Mouse (Mus musculus) adrenal gland (tissue): Measurements from ENCODE around the gene 4933427D14Rik.

Source experiments
- intact Hi-C: fragments of 180-260 bp; cut with DNase I; formaldehyde crosslinking; loops from one replicate; pipeline ENCODE4 v1.15.1; 2025
- long read RNA-seq, 2 experiments: library from polyadenylated mRNA; unstranded; transcript quantifications; one replicate each; pipeline ENCODE4 v2.0.0; 2020; ENCODE audit warnings: borderline replicate concordance in 1 of 2; ENCODE audit not compliant: insufficient replicate concordance in 1 of 2

The 4933427D14Rik gene
- long read RNA-seq, experiment 1, partial matches to known transcripts, result 2 of 3 reads
- long read RNA-seq, experiment 1, other reads (novel, unspliced or antisense), result 1 of 3 reads
- long read RNA-seq, experiment 2, result 0 reads

DNA sequence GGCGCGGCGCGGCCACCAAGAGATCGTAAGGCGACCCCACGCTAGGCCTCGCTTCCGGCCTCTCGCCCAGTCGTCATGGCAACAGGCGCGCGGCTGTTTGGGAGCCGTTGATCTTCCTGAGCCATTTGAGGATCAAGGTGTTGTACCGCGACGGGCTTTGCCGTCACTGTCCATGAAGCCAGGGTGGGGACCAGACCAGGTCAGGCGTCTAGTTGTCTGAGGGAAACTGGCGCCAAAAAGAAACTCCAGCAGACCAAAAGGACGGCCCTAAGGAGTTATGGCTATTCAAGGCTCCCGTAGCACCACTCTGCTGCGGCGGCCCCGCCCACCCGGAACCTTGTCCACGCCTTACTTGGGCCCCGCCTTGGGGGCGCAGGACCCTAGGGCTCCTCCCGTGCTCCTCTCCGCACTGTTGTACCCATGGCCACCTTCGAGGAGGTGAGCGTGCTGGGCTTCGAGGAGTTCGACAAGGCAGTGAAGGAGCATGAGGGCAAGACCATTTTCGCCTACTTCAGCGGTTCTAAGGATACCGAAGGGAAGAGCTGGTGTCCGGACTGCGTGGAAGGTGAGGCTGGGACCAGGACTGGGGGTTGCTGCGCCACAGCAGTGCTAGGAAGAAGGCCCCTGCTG, at the start of gene 4933427D14Rik, which contains the start of gene Txndc17:
4933427D14Rik (minus strand) TSS at position 256 of the 630 bp plus-strand sequence.
Txndc17 (plus strand) TSS at position 344 of the 630 bp plus-strand sequence.
- intact Hi-C loops, result loop anchor here (5.0 kb wide), 1 partner anchor 155 kb away; no protein-coding TSS in a partner anchor

DNA sequence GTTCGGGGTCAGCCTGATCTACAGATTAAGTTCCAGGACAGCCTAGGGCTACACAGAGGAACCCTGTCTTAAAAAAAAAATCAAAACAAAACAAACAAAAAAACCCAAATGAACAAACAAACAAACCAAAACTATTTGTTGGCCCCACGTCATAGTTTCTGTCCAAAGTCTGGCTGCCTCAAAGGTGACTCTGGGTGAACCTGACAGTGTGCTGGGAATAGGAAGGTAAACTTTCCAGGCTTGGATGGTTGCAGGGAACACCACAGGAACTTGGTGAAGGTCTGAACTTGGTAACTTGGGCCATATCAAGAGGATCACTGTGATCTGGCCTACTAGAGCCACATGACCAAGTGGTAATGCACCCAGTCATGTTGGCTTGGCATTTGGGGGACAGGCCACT, 49.2 kb upstream of the 4933427D14Rik start:
- intact Hi-C loops, result no loop called here

DNA sequence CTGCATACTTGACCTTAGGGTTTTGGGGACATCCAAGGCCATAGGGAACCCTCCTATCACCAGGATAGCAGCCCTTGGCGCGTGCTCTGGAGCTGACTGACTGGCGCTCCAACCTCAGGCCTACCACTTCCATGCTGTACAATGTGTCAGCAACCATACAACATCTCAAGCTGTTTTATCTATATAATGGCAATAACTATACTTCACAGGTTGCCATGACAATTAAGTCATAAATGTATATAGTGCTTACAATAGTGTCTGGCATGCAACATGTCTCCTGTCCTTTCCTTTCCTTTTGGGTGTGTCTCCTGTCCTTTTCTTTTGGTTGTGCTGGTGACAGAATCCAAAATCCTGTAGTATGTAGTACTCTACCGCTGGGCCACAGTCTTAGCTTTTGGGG, 48.4 kb upstream of the 4933427D14Rik start:
- intact Hi-C loops, result no loop called here

DNA sequence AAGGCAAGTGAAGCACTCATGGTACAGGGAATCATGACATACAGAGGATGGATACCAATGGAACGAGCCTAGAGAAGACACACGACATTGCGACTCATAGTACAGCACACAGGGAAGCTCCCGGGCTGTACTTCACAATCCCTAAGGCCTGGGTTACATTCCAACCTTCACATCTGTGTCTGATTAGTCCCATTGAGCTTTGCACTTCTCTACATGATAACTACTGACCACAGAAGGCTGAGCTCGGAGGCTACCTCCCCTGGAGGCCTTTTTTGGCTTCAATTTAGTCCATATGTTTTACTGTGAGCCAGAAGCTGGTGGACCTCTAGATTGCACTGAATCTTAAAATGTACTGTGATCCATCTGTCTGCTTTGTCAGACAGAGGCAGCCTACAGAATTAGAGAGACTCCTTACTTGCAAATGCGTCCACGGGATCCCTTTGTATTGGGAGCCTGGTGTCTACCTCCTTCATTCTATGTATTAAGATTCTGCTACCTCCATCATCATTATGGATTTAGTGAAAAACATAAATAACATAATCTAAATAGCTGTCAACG, 38.0 kb upstream of the 4933427D14Rik start:
- intact Hi-C loops, result no loop called here

DNA sequence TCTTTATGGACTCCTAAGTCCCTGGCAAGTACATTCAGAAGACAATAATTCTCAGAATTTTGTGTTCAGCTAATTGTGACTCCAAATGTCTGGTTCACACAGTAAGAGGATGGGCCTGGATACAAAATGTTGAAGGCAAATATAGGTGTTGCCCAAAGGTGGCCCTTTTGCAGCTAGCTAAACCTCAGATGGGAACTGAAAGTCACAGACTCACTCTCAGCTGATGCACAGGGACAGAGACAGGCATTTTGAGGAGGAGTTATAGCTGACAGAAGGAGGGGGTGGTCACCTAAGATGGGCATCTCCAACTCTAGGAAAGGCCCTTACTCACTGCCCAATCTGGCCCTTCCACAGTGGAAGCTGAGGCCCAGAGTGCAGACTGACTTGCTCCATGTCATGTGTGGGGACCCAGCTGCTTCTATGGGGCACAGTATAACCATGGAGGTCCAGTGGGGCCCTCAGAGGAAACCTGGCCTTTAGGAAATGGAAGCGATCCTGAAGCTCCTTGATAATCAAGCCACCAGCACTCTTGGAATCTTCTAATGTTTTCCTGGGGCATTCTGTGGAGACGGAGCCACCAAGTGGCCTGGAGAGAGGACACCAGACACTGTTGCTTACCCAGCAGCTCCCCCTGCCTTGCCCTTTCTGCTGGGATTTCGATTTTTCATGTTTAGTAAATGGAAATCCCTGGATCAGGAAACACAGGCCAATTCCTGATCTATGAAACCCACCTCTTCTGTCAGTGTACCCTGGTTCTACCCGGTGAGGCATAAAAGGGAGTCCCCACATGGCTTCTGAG, 33.0 kb upstream of the 4933427D14Rik start:
- intact Hi-C loops, result no loop called here

DNA sequence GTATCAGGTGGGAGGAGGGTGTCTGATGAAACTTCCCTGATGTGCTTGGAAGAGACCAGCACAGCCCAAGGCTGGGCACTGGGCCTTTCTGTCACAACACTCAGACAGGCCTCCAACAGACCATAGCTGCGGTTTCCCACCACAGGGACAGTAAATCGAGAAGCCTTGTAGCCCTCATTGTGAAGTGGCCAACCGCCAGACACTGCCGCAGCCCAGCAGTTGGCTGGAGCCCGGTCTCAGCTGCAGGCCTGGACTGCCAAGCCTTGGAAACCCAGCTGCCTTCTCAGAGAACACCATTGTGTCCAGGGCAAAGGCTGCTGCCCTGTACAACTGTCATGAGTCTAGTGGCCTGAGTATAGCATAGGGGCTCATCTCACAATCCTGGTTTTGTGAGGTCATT, 26.8 kb upstream of the 4933427D14Rik start:
- intact Hi-C loops, result no loop called here

DNA sequence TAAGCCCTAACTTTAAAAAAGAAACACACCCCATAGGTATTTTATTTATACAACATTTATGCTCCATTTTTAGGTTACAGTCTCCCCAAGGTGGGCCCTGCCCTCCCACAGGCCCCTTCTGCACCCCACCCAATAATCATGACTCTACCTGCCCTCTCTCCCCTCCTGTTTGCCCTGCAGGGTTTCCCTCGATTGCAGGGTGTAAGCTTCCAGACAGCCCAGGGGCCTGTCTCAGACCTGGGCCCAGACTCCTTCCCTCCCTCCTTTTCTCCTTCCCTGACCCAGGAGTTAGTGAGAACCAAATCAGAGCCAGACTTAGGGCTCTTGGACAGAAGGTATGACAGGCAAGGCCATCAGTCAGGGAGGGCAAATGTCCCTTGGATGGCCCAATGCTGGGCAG, 25.7 kb upstream of the 4933427D14Rik start:
- intact Hi-C loops, result no loop called here

DNA sequence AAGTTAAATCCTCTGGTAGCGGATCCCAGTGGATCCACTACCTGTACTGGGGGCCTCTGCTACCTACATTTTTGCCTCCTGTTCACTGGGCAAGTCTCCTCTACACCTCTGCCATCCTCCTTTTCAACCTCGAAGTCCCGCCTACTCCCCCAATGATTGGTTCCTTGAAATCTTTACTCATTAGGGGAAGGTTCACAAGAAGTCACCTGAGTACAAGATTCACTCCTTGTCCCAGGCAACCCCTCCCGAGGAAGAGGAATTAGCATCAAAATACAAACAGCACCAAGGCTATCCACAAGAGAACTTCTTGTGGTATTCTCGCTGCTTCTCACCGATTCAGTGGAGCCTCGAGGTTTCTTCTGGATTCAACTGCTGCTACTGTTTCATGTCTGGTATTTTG, 24.8 kb upstream of the 4933427D14Rik start:
- intact Hi-C loops, result no loop called here

DNA sequence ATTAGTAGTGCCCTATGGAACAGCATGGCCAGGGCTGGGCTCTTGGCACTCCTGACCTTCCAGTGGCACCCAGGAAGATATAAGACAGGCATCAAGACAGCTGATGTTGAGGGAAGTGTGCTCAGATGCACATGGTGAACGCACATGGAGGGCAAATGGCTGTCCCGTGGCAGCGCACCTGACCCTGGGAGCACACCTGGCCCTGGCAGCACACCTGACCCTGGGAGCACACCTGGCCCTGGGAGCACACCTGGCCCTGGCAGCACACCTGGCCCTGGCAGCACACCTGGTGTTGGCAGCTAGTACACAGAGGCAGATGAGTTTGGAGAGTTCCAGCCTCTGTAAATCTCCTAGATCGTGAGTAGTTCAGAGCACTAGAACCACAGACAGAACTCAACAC, 21.3 kb upstream of the 4933427D14Rik start:
- intact Hi-C loops, result loop anchor here (5.0 kb wide), 1 partner anchor 94 kb away; no protein-coding TSS in a partner anchor

DNA sequence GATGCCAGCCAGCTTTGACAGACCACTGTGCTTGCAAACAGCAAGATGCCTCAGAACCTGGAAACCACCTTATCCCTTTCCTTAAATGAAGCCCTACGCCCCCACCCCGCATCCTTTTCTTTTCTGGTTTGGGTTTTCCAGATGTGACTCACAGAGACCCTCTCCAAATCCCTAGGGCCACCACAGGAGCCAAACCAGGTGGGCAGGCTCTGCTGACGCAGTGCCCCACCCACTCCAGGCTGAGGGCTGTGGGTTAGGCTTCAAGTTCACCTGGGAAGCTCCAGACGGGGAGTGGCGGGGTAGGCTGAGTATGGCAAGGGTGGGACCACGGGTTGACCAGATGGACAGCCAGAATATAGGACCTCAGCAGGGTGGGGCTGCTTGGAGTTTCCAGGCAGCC, 19.6 kb upstream of the 4933427D14Rik start:
- intact Hi-C loops, result loop anchor here (5.0 kb wide), 1 partner anchor 95 kb away; no protein-coding TSS in a partner anchor

DNA sequence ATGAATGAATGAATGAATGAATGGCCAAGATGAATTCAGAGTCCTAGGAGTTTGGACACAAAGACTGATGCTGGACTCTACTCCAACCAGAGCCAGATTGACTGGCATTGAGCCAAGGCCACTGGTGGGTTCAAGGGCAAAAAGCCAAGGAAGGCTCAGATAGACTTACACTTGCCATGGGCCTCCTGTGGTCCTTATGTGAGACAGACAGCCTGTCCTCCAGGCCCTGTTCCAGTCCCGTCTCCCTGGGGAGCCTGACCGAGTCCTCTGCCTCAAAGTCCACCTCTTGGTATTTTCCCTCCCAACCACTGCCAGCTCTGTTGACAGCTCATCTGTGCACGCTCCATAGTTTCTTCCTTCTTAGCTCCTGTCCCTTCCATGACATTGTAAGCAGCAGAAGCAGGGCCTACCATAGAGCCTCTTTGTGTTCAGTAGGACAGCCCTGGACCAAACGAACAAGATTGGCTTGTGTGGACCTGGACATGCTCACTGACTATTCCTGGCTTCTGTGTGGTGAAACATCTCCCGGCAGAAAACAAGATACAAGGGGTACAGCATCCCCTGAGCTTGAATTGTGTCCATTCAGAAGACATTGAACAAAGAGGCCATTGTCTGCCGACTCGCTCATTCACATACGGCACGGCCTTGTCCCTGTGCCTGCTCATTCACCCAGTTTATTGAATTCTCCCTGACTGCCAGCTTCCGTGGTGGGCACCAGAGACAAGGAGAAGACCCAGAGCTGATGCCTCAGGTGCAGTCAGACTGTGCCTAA, 18.9 kb upstream of the 4933427D14Rik start:
- intact Hi-C loops, result loop anchor here (5.0 kb wide), 1 partner anchor 96 kb away; no protein-coding TSS in a partner anchor

DNA sequence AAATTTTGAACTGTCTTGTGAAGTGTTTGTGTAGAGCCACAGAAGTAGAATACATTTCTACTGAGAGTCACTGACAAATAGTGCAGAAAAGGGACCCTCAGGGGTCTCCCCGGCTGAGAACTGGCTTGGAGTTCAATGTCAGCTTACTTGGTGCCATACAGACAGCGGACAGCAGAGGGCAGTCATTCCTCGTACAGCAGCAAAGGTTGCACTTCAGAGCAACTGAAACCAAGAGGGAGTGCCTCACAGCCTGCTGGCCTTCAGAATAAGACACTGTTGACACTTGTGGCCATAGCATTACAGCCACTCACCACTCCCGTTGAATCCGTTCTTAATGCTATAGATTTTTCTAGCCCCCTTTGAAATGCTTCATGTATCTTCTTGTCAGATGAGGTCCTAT, 17.6 kb upstream of the 4933427D14Rik start:
- intact Hi-C loops, result loop anchor here (2.0 to 5.0 kb wide), 4 partner anchors 42 to 337 kb away; partner anchors contain the start of gene Slc13a5

DNA sequence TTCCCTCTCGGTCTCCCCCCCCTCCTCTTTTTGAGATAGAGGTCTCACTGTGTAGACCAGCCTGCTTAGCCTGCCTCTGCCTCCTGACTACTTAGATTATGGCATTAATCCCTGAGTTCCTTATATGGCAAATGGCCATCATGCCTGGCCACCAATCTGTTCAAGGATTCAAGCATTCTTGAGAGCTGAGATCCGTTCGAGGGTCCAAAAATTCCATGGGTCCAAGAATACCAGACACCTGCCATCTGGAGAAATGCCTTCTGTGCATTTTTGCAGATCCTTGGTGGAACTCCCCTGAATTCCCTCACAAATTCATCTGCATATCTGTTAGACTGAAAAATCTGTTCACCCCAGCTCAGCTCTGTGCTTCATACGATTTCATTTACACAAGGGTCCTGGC, 16.2 kb upstream of the 4933427D14Rik start:
- intact Hi-C loops, result loop anchor here (5.0 kb wide), 1 partner anchor 339 kb away; no protein-coding TSS in a partner anchor

DNA sequence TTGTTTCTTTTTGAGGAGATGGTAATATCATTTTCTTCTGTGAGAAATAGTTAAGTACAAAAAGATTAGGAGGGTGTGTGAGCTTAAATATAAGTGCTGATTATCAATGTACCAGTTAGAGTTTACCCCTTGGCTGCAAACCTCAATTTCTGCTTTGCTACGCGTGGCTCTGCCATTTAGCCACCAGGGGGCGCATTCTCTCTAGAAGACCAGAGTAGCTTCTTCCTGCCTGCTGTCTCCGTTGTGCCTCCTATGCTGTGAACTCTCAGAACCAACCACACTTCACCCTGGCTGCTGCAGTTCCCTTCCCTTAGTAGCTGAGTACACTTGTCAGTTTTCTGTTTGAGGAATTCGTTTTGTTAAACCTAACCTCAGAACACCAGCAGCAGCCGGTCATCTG, 14.0 kb upstream of the 4933427D14Rik start:
- intact Hi-C loops, result loop anchor here (5.0 kb wide), 1 partner anchor 341 kb away; no protein-coding TSS in a partner anchor

DNA sequence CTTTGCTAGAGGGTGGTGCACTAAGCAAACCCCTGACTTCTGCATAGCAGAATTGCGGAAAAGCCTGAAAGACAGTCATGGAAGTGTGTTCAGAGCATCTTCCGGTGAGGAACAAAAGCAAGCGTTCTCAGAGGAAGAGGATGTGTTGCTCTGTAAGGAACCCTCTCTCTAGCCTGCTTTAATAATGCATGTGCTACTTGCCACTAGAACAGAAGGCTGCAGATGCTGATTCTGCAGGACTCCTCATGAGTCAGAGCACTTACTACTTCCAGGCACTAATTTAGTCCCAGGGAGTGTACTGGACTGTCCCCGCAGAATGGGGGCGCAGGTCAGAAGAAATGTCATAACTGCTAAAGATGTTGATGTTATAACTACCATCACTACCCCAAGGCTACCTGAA, 9.9 kb upstream of the 4933427D14Rik start:
- intact Hi-C loops, result no loop called here

DNA sequence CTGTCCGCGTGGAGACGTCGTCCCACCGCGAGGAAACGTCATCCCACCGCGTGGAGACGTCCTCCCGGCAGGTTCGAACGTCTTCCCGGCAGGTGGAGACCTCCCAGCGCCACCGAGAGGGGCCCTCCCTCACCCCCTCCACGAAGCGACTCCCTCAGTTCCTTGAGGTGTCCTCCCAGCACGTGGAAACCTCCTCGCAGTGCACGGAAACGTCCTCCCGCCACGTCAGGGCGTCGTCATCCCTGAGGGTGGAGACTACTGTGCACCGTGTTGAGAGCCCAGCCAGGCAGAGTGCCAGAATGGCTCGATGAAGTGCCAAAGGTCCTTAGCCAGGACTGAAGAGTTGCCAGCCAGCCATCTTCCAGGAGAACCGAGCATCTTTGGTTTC, 8.1 kb upstream of the 4933427D14Rik start, which contains the start of gene Med31:
Med31 (minus strand) TSS at position 183 of the 388 bp plus-strand sequence.
- intact Hi-C loops, result no loop called here

DNA sequence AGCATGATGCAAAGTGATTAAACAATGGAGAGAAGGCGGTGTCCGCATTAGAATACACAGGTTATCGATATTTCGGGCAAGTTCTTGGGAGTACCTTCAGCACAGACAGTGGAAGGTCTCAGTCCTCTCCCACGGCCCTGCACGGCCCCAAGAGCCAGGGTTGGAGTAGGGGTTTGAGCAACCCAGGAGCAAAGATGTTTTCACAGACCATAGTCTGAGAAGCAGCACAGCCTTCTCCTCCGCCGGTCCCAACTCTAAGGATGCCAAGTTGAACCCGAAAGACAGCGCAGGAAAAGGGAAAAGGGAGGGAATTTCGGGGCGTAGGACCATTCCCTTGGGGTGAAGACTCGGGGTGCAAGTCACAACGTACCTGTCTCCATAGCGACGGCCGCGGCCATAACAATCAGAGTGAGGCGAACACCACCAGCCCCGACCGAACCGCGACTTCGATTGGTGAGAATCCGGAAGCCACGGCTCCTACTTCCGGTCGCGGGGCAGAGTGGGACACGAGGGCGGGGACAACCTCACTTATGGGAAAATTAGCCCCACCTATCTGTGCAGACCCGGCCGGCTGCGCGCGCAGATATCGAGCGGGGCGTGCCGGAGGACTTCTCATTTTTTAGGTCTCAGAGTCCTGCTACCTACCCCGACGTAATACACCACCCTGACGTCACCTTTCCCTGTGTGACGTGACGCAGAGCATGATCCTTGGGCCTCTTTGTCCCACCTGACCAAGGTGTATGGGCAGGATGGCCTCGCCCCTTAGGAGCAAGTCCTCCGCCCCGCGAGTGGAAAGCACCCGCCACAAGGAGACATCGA, 7.5 kb upstream of the 4933427D14Rik start:
- intact Hi-C loops, result no loop called here

DNA sequence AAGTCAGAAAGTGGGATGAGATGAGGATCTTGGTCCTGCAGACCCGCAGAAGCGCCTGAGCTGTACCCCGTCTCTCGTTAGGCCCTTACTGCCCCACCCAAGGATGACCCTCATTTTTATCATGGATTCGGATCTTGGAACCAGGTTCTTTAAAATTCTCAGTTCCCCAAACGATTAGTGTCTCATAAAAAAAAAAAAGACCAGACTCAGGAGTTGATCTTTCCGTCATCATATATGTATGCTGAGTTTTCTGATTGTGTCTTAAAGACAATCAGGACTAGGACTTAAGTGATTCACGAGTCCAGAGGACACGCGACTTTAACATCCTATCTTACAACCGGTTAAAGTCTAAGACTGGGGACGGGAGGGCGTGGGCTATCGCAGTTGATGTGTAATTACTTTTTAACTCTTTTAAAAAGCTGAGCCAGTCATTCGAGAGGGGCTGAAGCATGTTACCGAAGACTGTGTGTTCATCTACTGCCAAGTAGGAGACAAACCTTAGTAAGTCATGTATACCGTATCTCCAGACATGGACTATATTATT, 647 bp upstream of the 4933427D14Rik start:
- intact Hi-C loops, result loop anchor here (5.0 kb wide), 1 partner anchor 156 kb away; no protein-coding TSS in a partner anchor
